Mouse (Mus musculus) erythroblast, embryonic 14.5 days (primary cell): ENCODE results near the gene Gm37240.

ENCODE experiments used
- GATA1 ChIP-seq: IDR thresholded peaks from 2 replicates; pipeline ENCODE4 v1.6.1; 2012; ENCODE audit warnings: low read length, inconsistent platforms, mixed read lengths
- TAL1 ChIP-seq: IDR thresholded peaks from 3 replicates; pipeline ENCODE4 v1.6.1; 2012; ENCODE audit warnings: low read length, inconsistent platforms, mixed read lengths

DNA sequence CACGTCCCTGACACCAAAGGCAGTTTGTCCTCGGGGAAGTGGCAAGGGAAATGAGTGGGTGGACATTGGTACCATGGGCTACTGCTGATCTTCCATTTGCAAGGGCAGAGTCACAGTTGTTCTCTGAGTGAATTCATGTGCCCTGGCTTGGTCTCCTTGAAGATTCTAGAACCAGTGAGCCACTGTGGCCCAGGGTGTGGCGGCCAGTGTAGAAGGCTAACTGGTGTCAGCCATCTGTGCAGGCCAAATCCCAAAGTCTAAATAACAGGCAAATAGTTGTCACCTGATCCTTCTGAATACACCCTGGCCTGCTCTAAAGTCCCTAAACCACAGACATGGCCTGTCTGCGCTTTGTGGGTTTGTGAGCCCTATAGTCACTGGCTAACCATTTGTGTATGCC, 898.4 kb downstream of the Gm37240 start:
- TF ChIP-seq GATA1 (no peak), TAL1 (no peak)
